Mouse (Mus musculus) neural tube, embryonic 14.5 days (tissue): ENCODE data around the gene Ppib. TPM values are rescaled to one million over a fixed set of nuclear protein-coding genes. Genes with fewer than 3 reads are reported as not detected.

Experiments used
- ATAC-seq: fragments of 200-750 bp; cut with Nextera tagmentation; 2 replicates; pipeline ENCODE4 v1.8.0; 2017; ENCODE audit warnings: low read depth, mild to moderate bottlenecking, moderate TSS enrichment, moderate library complexity
- H3K27ac ChIP-seq: fragments of 300-500 bp; sonication (generic); 2 replicates; pipeline ENCODE4 v1.5.1; 2014; ENCODE audit warnings: low read depth, mild to moderate bottlenecking, control low read depth, low read length, moderate library complexity, mixed read lengths
- H3K27me3 ChIP-seq: fragments of 300-500 bp; sonication (generic); 2 replicates; pipeline ENCODE4 v1.6.1; 2014; ENCODE audit warnings: low read length; ENCODE audit not compliant: control insufficient read depth, insufficient read depth
- H3K36me3 ChIP-seq: fragments of 300-500 bp; sonication (generic); 2 replicates; pipeline ENCODE4 v1.6.1; 2014; ENCODE audit warnings: low read length, mixed read lengths; ENCODE audit not compliant: control insufficient read depth, insufficient read depth
- H3K4me1 ChIP-seq: fragments of 300-500 bp; sonication (generic); 2 replicates; pipeline ENCODE4 v1.6.1; 2014; ENCODE audit warnings: low read length; ENCODE audit not compliant: control insufficient read depth, insufficient read depth
- H3K4me2 ChIP-seq: fragments of 300-500 bp; sonication (generic); 2 replicates; pipeline ENCODE4 v1.6.1; 2014; ENCODE audit warnings: mild to moderate bottlenecking, low read depth, low read length, control low read depth
- H3K4me3 ChIP-seq: fragments of 300-500 bp; sonication (generic); 2 replicates; pipeline ENCODE4 v1.5.1; 2014; ENCODE audit warnings: low read depth, low read length, control low read depth, mixed read lengths
- H3K9ac ChIP-seq: fragments of 300-500 bp; sonication (generic); replicated peaks from 2 replicates; pipeline ENCODE4 v1.6.1; 2014; ENCODE audit warnings: low read depth, mild to moderate bottlenecking, control low read depth, low read length, mixed read lengths
- H3K9me3 ChIP-seq: fragments of 300-500 bp; sonication (generic); 2 replicates; pipeline ENCODE4 v1.6.1; 2016; ENCODE audit warnings: low read length; ENCODE audit not compliant: control insufficient read depth
- WGBS: fragments of 180-500 bp; shearing (Covaris S2); extraction: QIAGEN DNeasy Blood & Tissue Kit; methylation state at CpG from one replicate; pipeline ENCODE4 v1.1.7; 2014; 5-methylcytosine and 5-hydroxymethylcytosine counted together
- polyA plus RNA-seq: library from polyadenylated mRNA; unstranded; fragments of >200 nt; fragmentation: Nextera tagmentation; extraction: Ambion mirVana; gene quantifications from 2 replicates; pipeline ENCODE4 v1.2.1, GENCODE M21; 2014

Ppib gene
- polyA plus RNA-seq, 1 experiment from 2014 or later: 317 TPM

DNA sequence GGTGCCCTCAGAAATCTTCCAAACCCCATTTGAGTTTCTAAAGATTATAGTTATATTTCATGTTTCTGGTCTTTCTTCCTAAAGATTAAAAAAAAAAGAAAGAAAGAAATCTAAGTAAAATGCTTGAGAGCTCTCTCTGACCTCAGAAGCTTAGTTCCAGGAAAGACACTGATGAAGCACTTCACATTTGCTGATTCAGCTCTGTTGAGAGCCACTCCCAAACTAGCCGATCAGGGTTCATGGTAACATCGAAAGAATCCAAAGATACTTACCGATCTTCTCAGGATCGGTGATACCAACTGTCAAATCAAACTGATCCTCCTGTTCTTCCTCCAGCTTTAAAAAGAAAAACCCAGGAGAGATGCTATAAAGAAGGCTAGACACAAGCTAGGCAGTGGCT, 44.6 kb downstream of the Ppib start:
- no peak for ATAC-seq
- Histone ChIP-seq H3K4me2 (no peak overlapping the region), H3K4me3 (no peak overlapping the region), H3K9ac (no peak overlapping the region), H3K4me1 (no peaks in the 10 kb centered on the region), H3K36me3 (peaks cover 60% of the 10 kb centered on the region), H3K27me3 (no peaks in the 10 kb centered on the region), H3K9me3 (no peaks in the 10 kb centered on the region), H3K27ac (no peak overlapping the region)
- 97% methylated on average over 4 of the region's 4 CpGs for WGBS

DNA sequence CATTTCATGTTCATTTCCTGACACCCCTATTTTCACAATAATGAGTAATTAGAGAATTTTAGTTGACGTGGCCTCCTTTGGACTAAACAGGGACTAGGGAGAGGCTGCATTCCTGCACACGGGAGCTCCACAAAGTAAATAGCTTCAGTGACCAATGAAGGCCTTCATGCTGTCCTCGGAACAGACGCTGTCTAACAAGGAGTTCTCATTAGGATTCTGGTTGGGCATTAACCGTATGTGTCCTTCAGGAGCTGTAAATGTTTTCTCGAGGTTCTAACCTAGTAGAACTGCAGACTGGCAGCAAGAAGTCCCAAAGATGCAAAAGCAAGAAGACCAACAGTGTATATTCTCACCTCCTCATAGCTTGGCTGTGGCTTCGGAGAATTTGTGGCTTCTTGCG, 45.1 kb downstream of the Ppib start:
- ATAC-seq: no peak
- Histone ChIP-seq H3K4me2 (no peak overlapping the region), H3K4me1 (no peaks in the 10 kb centered on the region), H3K27ac (no peak overlapping the region), H3K4me3 (no peak overlapping the region), H3K9ac (no peak overlapping the region), H3K36me3 (peaks cover 58% of the 10 kb centered on the region), H3K9me3 (no peaks in the 10 kb centered on the region), H3K27me3 (no peaks in the 10 kb centered on the region)
- WGBS: 93% methylated on average over 8 of the region's 8 CpGs

DNA sequence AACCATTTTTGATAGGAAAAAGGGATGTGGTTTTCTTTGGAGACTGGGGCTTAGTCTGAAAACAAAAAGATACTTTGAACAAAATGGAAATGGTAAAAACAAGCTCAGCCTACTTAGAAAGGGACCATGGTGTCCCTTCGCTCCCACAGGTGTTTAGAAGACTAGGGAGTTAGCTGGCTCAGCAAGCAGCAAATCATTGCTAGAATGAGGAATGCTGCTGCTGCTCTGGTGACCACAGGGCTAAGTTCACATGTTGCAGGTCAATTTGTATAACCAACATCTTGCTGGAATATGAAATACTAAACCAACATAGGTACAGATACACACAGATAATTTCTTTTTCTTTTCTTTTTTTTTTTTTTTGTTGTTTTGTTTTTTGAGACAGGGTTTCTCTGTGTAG, 49.6 kb downstream of the Ppib start:
- Histone ChIP-seq H3K9me3 (no peaks in the 10 kb centered on the region), H3K27me3 (no peaks in the 10 kb centered on the region), H3K36me3 (peaks cover 25% of the 10 kb centered on the region), H3K4me2 (no peak overlapping the region), H3K27ac (no peak overlapping the region), H3K4me1 (no peaks in the 10 kb centered on the region), H3K9ac (no peak overlapping the region), H3K4me3 (no peak overlapping the region)
- WGBS: 90% methylated on average over 1 of the region's 1 CpGs
- ATAC-seq: no peak

DNA sequence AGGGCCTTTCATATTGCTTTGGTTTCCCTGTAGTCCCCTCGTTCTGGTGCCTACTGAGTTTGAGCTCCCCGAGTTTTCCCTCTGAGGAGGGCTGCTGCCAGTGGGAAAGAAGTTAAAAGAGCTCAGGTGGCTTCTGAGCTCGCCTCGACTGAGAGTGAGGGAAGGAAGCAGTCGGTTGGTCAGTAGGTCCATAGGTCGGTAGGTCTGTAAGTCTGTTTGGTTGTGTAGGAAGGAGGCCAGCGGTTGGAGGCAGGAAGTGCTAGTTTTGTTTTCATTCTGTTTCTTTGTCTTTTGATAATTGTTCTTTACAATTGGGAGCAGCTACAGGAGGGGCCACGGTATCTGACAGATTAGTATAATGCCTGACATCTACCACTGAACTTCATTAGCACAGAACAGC, 50.1 kb downstream of the Ppib start:
- peaks cover 20% of the 10 kb centered on the region for H3K36me3 ChIP-seq
- WGBS: 54% methylated on average over 8 of the region's 8 CpGs

DNA sequence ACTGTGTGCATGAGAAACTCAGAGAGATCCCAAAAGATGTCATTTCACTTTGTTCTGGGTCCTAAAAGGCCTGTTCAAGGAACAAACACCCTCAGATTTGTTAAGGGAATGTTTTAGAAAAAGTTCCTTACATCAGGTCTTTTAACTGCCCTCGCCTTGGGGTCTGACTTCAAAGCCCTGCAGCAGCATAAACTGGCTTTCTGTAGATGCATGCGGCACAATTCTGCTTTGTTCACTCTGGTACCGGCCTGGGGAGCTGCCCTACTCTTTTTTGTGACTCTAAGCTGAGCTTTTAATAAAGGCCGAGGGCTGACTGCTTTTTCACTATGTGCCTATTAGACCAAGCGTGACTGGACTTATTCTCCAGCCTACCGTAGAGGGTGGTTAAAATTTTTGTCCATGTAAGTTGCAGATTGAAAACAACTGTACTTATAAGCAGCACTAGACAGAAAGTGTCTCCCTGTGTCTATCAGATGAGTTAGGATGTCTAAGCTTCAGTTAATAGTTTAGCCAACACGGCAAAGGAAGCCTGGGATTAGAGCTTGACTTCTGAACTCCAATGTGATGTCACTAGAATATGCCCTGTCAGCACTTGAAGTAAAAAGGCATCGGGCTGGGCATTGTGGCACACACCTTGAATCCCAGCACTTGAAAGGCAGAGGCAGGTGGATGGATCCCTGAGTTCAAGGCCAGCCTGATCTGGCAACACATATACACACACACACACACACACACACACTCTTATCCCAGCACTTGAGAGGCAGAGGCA, 50.8 kb downstream of the Ppib start:
- H3K36me3 ChIP-seq: peaks cover 16% of the 10 kb centered on the region
- no peak for ATAC-seq
- H3K27me3 ChIP-seq: no peaks in the 10 kb centered on the region
- H3K27ac ChIP-seq: no peak overlapping the region
- H3K4me2 ChIP-seq: no peak overlapping the region
- H3K4me1 ChIP-seq: no peaks in the 10 kb centered on the region
- no peak overlapping the region for H3K9ac ChIP-seq
- no peak overlapping the region for H3K4me3 ChIP-seq
- WGBS: 29% methylated on average over 8 of the region's 8 CpGs
- H3K9me3 ChIP-seq: no peaks in the 10 kb centered on the region

More for the DNA sequence above, 50.1 kb downstream of the Ppib start:
- Histone ChIP-seq H3K27ac (no peak overlapping the region), H3K9ac (no peak overlapping the region), H3K27me3 (no peaks in the 10 kb centered on the region), H3K4me3 (no peak overlapping the region), H3K4me2 (no peak overlapping the region), H3K4me1 (no peaks in the 10 kb centered on the region), H3K9me3 (no peaks in the 10 kb centered on the region)
- ATAC-seq: no peak

DNA sequence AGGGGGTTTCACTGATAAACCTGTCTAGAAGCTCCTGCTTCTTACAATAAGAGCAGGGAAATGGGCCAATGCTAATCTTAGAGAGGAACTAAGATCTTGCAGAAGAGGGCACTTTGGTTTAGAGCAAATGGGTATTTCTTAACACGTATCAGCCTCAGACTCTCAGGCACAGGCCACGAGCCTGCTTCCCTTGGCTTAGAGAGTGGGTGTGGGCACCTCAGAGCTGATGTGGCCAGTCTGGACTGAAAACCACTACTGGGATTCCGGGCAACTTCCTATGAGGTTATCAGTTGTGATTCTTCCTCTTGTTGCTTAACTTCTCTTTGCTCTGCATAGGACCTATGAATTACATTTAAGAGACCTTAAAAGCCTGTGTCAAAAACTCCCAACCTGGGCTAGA, 54.3 kb downstream of the Ppib start:
- H3K27ac ChIP-seq: no peak overlapping the region
- ATAC-seq: no peak

More for the DNA sequence above, 54.3 kb downstream of the Ppib start:
- 95% methylated on average over 3 of the region's 3 CpGs for WGBS
- H3K9ac ChIP-seq: no peak overlapping the region
- no peak overlapping the region for H3K4me3 ChIP-seq
- no peaks in the 10 kb centered on the region for H3K27me3 ChIP-seq
- H3K4me2 ChIP-seq: no peak overlapping the region
- H3K36me3 ChIP-seq: no peaks in the 10 kb centered on the region
- H3K4me1 ChIP-seq: no peaks in the 10 kb centered on the region
- no peaks in the 10 kb centered on the region for H3K9me3 ChIP-seq

Other genes with a start within 250 kb of the Ppib start
- gene Zfp609, start 232.7 kb upstream of the Ppib start, polyA plus RNA-seq: 8.9 and 10.1 TPM in 2 replicates
- gene Pclaf, start 170.0 kb upstream of the Ppib start, polyA plus RNA-seq: 14.7 and 18.6 TPM in 2 replicates
- 36.5 and 37.2 TPM in 2 replicates for gene Trip4, start 151.4 kb upstream of the Ppib start, polyA plus RNA-seq
- gene Csnk1g1, start 151.3 kb upstream of the Ppib start, polyA plus RNA-seq: 27.8 and 30.2 TPM in 2 replicates
- gene Snx22, start 9.5 kb downstream of the Ppib start, polyA plus RNA-seq: 8.0 and 8.9 TPM in 2 replicates
- 66.7 and 77.4 TPM in 2 replicates for gene Snx1, start 66.4 kb downstream of the Ppib start, polyA plus RNA-seq
- gene Ciao2a, start 66.4 kb downstream of the Ppib start, polyA plus RNA-seq: 66.6 and 81.4 TPM in 2 replicates
- gene Dapk2, start 98.0 kb downstream of the Ppib start, polyA plus RNA-seq: 0.25 and 0.63 TPM in 2 replicates